Mouse (Mus musculus) stomach, postnatal 0 days (tissue): ENCODE results near the gene Deaf1.

ENCODE experiments used
- CTCF ChIP-seq: IDR thresholded peaks from 2 replicates; pipeline ENCODE4 v1.5.1; 2016; ENCODE audit warnings: antibody characterized with exemption, low read depth, mild to moderate bottlenecking, moderate library complexity
- EP300 ChIP-seq: optimal IDR thresholded peaks from 2 replicates; pipeline ENCODE3; 2016; ENCODE audit warnings: antibody characterized with exemption

DNA sequence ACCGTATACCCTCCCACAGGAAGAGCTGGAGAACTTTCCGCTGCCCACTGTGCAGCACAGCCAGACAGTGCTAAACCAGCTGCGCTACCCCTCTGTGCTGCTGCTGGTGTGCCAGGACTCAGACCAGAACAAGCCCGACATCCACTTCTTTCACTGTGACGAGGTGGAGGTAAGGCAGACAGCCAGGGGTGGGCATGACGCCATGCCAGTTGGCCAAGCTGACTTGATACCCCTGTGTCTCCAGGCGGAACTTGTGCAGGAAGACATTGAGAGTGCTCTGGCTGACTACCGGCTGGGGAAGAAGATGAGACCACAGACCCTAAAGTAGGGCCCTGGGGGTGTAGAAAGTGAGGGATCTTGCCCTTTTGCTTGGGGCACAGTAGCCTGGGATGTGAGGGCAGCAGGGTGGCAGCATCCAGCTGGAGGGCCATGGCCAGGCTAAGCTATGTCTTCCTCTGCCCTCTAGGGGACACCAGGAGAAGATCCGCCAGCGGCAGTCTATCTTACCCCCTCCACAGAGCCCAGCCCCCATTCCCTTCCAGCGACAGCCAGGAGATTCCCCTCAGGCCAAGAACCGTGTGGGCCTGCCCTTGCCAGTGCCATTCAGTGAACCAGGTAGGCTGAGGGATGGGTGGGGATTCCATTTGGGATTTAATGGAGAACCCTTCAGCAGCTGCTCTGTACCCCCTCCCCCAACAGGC, 28.3 kb upstream of the Deaf1 start:
- TF ChIP-seq CTCF (peak; percentile 44), EP300 (no peak)
